Mouse (Mus musculus) adrenal gland, postnatal 0 days (tissue): ENCODE data around the gene Prl. TPM values are rescaled to one million over a fixed set of nuclear protein-coding genes. Genes with fewer than 3 reads are reported as not detected.

ENCODE experiments used
- polyA plus RNA-seq: library from polyadenylated mRNA; unstranded; fragments of >200 nt; fragmentation: Nextera tagmentation; extraction: Ambion mirVana; gene quantifications from 2 replicates; pipeline ENCODE4 v1.2.1, GENCODE M21; 2015

Prl gene
- polyA plus RNA-seq = not detected in 2 replicates

DNA sequence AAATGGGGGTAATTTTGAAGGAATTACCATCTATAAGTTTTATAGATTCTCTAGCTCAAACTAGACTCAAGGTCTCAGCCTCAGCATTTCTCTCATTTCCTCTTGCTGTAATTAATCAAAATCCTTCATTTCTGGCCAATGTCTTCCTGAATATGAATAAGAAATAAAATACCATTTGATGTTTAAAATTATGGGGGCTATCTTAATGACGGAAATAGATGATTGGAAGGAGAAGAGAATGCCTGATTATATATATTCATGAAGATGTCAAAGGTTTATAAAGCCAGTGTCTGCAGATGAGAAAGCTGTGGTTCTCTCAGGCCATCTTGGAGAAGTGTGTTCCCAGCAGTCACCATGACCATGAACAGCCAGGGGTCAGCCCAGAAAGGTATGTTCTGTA, at the start of gene Prl:
TSS of gene Prl (plus strand) at position 301 of the 400 bp plus-strand sequence.

DNA sequence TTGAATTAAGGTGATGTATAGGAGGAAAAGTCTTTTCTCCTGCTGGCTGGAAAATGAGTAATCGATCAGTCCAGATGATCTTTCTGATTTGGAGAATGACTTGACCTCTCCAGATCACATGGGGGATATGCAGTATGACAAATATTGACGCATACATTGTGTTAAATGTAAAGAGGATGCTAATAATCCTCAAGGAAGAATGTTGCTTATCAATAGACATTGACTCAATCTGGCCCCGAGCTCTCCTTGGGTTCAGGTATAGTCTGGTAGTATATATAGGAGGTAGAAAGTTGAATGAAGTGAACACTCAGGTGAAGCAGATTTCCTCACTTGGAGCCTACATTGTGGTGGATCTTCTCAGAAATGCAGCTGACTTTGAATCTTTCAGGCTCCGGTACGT, 36.5 kb downstream of the Prl start, which contains the start of gene Prl3d1:
TSS of gene Prl3d1 (plus strand) at position 301 of the 400 bp plus-strand sequence.

Other genes starting within 250 kb of the Prl start
- gene Prl3d1, start 36.6 kb downstream of the Prl start, polyA plus RNA-seq = not detected in 2 replicates
- gene Prl3d2, start 64.1 kb downstream of the Prl start, polyA plus RNA-seq = not detected in 2 replicates
- gene Prl3d3, start 99.2 kb downstream of the Prl start, polyA plus RNA-seq = not detected in 2 replicates
- not detected in 2 replicates for gene Prl3c1, start 139.1 kb downstream of the Prl start, polyA plus RNA-seq
- gene Prl3b1, start 184.3 kb downstream of the Prl start, polyA plus RNA-seq = not detected in 2 replicates
- gene Prl3a1, start 201.9 kb downstream of the Prl start, polyA plus RNA-seq = not detected in 2 replicates